Mouse (Mus musculus): ENCODE results near the gene Vps16. TPM values are rescaled to one million over a fixed set of nuclear protein-coding genes. Genes with fewer than 3 reads are reported as not detected.

Gene Vps16
- polyA plus RNA-seq (2012; rRNA removed), result 76.6 and 103 TPM in 2 replicates

DNA sequence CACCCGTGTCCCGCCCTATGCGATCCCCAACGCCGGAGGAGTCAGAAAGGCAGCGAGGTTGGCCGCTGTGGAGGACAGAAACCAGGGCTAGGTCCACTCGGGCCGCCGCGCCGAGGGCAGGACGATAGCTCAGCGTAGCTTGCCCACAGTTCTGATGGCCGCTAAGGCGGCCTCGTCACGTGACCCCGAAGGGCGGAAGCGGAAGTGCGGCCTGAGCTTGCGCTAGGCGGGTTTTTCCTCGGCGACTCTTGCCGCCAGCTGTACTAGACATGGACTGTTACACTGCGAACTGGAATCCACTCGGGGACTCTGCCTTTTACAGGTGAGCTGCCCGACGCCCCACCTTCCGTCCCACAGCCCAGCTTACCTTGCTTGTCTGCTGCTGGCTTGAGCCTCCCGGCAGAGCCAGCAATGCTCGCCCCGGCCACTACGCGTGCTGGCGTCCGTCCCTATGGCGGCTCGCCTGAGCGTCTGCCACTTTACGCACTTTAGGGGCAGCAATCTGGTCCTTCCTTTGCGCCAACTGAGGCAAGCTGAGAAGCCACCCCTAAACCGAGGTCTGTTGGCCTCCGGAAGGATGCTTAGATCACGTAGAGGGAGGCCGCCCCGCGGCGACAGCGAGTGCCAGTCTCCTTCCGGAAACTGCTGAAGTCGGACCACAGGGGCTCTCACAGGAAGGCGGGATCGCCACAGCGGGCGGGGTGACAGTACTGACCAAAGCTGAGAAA is at the start of gene Vps16, which contains the start of gene Pced1a:
Gene Vps16, plus strand, starts transcription at position 214 of the 728 bp plus-strand sequence.
Gene Pced1a, minus strand, starts transcription at position 576 of the 728 bp plus-strand sequence.

DNA sequence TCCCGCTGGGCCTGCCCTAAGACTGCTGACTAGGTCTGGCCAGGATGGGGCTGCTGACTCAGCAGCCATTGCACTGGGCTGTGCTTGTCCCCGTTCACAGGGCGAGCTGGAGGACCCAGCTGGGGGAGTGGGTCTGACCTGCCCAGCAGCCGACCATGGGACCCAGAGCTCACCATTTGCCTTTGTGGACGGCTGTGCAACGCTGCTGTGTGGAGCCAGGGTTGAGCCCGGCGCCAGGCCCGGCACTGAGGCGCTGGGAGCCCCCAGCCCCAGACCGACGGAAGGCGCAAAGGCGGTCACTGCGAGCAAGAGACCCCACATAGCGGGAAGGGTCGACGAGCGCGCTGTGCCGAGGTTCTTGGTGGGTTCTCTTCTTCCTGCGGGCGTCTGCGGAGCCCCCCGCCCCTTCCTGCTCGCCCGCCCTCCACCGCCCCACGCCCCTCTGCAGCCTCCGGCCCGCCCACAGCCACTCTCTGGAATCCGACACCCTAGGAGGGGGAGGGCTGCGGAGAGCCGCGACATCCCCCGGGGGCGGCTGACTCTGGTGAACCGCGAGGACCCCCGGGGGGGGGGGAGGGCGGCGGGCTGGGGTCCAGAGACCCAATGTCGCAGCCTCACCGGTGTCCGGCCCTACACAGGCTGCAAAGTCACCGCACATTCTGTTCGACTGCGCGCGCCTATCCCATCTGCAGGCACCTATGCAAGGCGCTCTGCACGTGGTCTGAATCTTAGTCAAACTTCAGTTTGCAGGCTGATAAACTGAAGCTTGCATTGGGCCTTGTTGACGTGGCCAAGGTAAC is 26.8 kb upstream of the Vps16 start, which contains the start of gene Cpxm1:
Gene Cpxm1, minus strand, starts transcription at position 389 of the 800 bp plus-strand sequence.

DNA sequence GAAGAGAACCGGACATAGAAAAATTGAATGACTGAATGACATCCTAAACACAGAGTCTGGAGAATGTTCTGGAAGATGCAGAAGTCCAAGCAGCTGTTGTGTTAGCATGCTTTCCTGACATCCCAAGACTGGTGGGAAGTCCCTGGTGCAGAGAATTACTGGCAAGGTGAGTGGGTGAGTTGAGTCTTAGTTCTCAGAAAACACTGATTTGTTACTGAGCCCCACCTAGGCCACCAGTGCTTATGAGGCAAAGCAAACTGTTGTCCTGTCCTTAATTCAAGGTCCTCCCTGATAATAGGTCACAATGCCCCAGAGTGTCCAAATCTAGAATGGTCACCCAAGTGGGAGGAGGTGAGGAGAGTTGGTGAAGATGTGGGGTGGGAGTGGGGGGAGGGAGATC is 19.2 kb upstream of the Vps16 start, which contains the start of the genes Gm28372 and 1700020A23Rik:
Gene Gm28372, plus strand, starts transcription at position 301 of the 400 bp plus-strand sequence.
Gene 1700020A23Rik, plus strand, starts transcription at position 321 of the 400 bp plus-strand sequence.

DNA sequence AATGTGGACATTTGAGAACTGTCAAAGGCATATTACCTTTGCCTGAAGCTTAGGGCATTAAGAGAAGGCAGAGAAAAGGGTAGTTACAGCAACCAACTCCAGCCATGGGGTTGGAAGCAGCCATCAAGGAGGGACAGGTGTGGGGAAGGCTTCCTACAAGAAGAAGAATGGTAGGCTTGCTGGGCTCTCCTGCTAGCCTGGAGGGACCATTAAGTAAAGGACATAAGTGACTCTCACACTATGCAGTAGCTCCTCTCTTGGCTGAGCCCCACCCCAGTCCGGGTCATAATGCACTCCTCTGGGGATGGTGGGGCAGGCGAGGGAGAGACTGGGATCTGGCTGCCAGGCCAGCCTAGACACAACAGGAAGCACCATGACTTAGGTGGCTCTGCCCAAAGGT is 18.0 kb upstream of the Vps16 start, which contains the start of gene Tmem239:
Gene Tmem239, plus strand, starts transcription at position 301 of the 400 bp plus-strand sequence.

GRCm38 (mm10) chr2:130449794-130450433 is 25.8 kb downstream of the Vps16 start, which contains the start of gene Ptpra:
TSS of gene Ptpra (plus strand) at chr2:130450278.

Other genes with a start within 250 kb of the Vps16 start
- 465 and 640 TPM in 2 replicates for gene Snrpb, start 244.9 kb upstream of the Vps16 start, polyA plus RNA-seq (2012; rRNA removed)
- gene Tmc2, start 229.1 kb upstream of the Vps16 start, polyA plus RNA-seq (2012; rRNA removed), result 0.05 TPM in 2 replicates
- 81.8 and 91.9 TPM in 2 replicates for gene Nop56, start 149.9 kb upstream of the Vps16 start, polyA plus RNA-seq (2012; rRNA removed)
- 222 and 234 TPM in 2 replicates for gene Idh3b, start 139.8 kb upstream of the Vps16 start, polyA plus RNA-seq (2012; rRNA removed)
- 35.1 and 36.5 TPM in 2 replicates for gene Ebf4, start 129.2 kb upstream of the Vps16 start, polyA plus RNA-seq (2012; rRNA removed)
- 72.1 and 79.1 TPM in 2 replicates for gene Cpxm1, start 26.8 kb upstream of the Vps16 start, polyA plus RNA-seq (2012; rRNA removed)
- gene Gm28372, start 19.1 kb upstream of the Vps16 start, polyA plus RNA-seq (2012; rRNA removed), result not detected in 2 replicates
- gene 1700020A23Rik, start 19.1 kb upstream of the Vps16 start, polyA plus RNA-seq (2012; rRNA removed), result 1.4 and 1.5 TPM in 2 replicates
- gene Tmem239, start 17.9 kb upstream of the Vps16 start, polyA plus RNA-seq (2012; rRNA removed), result not detected in 2 replicates
- 48.7 and 53.6 TPM in 2 replicates for gene Pced1a, start 362 bp downstream of the Vps16 start, polyA plus RNA-seq (2012; rRNA removed)
- 80.8 and 97.9 TPM in 2 replicates for gene Ptpra, start 25.9 kb downstream of the Vps16 start, polyA plus RNA-seq (2012; rRNA removed)
- gene Mrps26, start 139.4 kb downstream of the Vps16 start, polyA plus RNA-seq (2012; rRNA removed), result 84.4 and 146 TPM in 2 replicates
- not detected in 2 replicates for gene Oxt, start 151.8 kb downstream of the Vps16 start, polyA plus RNA-seq (2012; rRNA removed)
- gene Avp, start 158.2 kb downstream of the Vps16 start, polyA plus RNA-seq (2012; rRNA removed), result not detected in 2 replicates
- 1.3 and 2.0 TPM in 2 replicates for gene Fastkd5, start 205.7 kb downstream of the Vps16 start, polyA plus RNA-seq (2012; rRNA removed)
- 7.0 and 9.3 TPM in 2 replicates for gene Ubox5, start 205.7 kb downstream of the Vps16 start, polyA plus RNA-seq (2012; rRNA removed)
- 34.7 and 36.0 TPM in 2 replicates for gene Lzts3, start 218.5 kb downstream of the Vps16 start, polyA plus RNA-seq (2012; rRNA removed)
- gene Ddrgk1, start 240.3 kb downstream of the Vps16 start, polyA plus RNA-seq (2012; rRNA removed), result 63.5 and 74.9 TPM in 2 replicates
- gene Itpa, start 243.3 kb downstream of the Vps16 start, polyA plus RNA-seq (2012; rRNA removed), result 30.6 and 33.9 TPM in 2 replicates